Mouse (Mus musculus) heart, postnatal 0 days (tissue): ENCODE results near the gene Ier5l. TPM values are rescaled to one million over a fixed set of nuclear protein-coding genes. Genes with fewer than 3 reads are reported as not detected.

Experiments
- ATAC-seq: fragments of 200-750 bp; cut with Nextera tagmentation; 2 replicates; pipeline ENCODE4 v1.8.0; 2017; ENCODE audit warnings: low read depth, moderate number of reproducible peaks, moderate library complexity; ENCODE audit not compliant: insufficient read depth
- DNase-seq: peaks from one replicate; pipeline ENCODE4 v3.0.0-alpha.2; 2016; ENCODE audit warnings: low spot score
- H3K27ac ChIP-seq: fragments of 300-500 bp; sonication (generic); 2 replicates; pipeline ENCODE4 v1.5.1; 2014; ENCODE audit warnings: low read depth, mild to moderate bottlenecking
- H3K27me3 ChIP-seq: fragments of 300-500 bp; sonication (generic); 2 replicates; pipeline ENCODE4 v1.6.1; 2014; ENCODE audit warnings: low read length, mixed read lengths; ENCODE audit not compliant: control insufficient read depth, insufficient read depth
- H3K36me3 ChIP-seq: fragments of 300-500 bp; sonication (generic); replicated peaks from 2 replicates; pipeline ENCODE4 v1.6.1; 2014; ENCODE audit warnings: low read length, mixed read lengths; ENCODE audit not compliant: control insufficient read depth, insufficient read depth
- H3K4me1 ChIP-seq: fragments of 300-500 bp; sonication (generic); 2 replicates; pipeline ENCODE4 v1.6.1; 2014; ENCODE audit warnings: antibody characterized with exemption; ENCODE audit not compliant: control insufficient read depth, insufficient read depth
- H3K4me2 ChIP-seq: fragments of 300-500 bp; sonication (generic); 2 replicates; pipeline ENCODE4 v1.6.1; 2014; ENCODE audit warnings: low read depth, mild to moderate bottlenecking, low read length, moderate library complexity
- H3K4me3 ChIP-seq: fragments of 300-500 bp; sonication (generic); 2 replicates; pipeline ENCODE4 v1.5.1; 2014; ENCODE audit warnings: low read depth, low read length
- H3K9ac ChIP-seq: fragments of 300-500 bp; sonication (generic); replicated peaks from 2 replicates; pipeline ENCODE4 v1.6.1; 2014; ENCODE audit warnings: low read depth, low read length, mixed read lengths
- H3K9me3 ChIP-seq: fragments of 300-500 bp; sonication (generic); replicated peaks from 2 replicates; pipeline ENCODE4 v1.6.1; 2016; ENCODE audit warnings: low read length; ENCODE audit not compliant: control insufficient read depth
- CTCF ChIP-seq: IDR thresholded peaks from 2 replicates; pipeline ENCODE4 v1.5.1; 2016; ENCODE audit warnings: antibody characterized with exemption, control low read depth, low read depth
- EP300 ChIP-seq: IDR thresholded peaks from 2 replicates; pipeline ENCODE4 v1.6.1; 2016; ENCODE audit warnings: antibody characterized with exemption, low read depth
- WGBS: fragments of 180-500 bp; shearing (Covaris S2); extraction: QIAGEN DNeasy Blood & Tissue Kit; methylation state at CpG from one replicate; pipeline ENCODE4 v1.1.7; 2014; 5-methylcytosine and 5-hydroxymethylcytosine counted together
- polyA plus RNA-seq: library from polyadenylated mRNA; unstranded; fragments of >200 nt; fragmentation: Nextera tagmentation; extraction: Ambion mirVana; gene quantifications from 2 replicates; pipeline ENCODE4 v1.2.1, GENCODE M21; 2015
- total RNA-seq: library from RNA; depleted of rRNA; stranded (reverse); fragments of >200 nt; gene quantifications from 2 replicates; pipeline ENCODE4 v1.2.3, GENCODE M21; 2014; ENCODE audit warnings: low replicate concordance

Ier5l gene
- total and polyA plus RNA-seq, 2 experiments from 2014 or later = 0.94 to 12.5 TPM

- no peak for ATAC-seq
- Histone ChIP-seq H3K4me2 (no peak overlapping the region), H3K9me3 (no peaks in the 10 kb centered on the region), H3K36me3 (no peaks in the 10 kb centered on the region), H3K27ac (no peak overlapping the region), H3K9ac (no peak overlapping the region), H3K27me3 (no peaks in the 10 kb centered on the region), H3K4me3 (no peak overlapping the region), H3K4me1 (peaks cover 4% of the 10 kb centered on the region; the same call in 1 of the 2 replicates)
- WGBS = 69% methylated on average over 7 of the region's 7 CpGs
- no peak for TF ChIP-seq EP300
- TF ChIP-seq CTCF = no peak
- DNase-seq = no peak
Observed at GRCm38 (mm10) chr2:30501701-30502100, 27.7 kb upstream of the Ier5l start.

GRCm38 (mm10) chr2:30495909-30496861 lies 22.2 kb upstream of the Ier5l start:
- ATAC-seq (peak; percentile 94), DNase-seq (peak; percentile 79)
- no peaks in the 10 kb centered on the region for H3K27me3 ChIP-seq
- no peak overlapping the region for H3K27ac ChIP-seq
- no peaks in the 10 kb centered on the region for H3K36me3 ChIP-seq
- H3K4me1 ChIP-seq = 0 out of 2 replicates have a peak, but pooled peaks cover 5% of the 10 kb centered on the region
- no peak for TF ChIP-seq CTCF
- no peak for TF ChIP-seq EP300
- H3K4me3 ChIP-seq = peak overlapping the region; percentile 36
- no peak overlapping the region for H3K9ac ChIP-seq
- H3K9me3 ChIP-seq = no peaks in the 10 kb centered on the region
- peak overlapping the region; percentile 59 for H3K4me2 ChIP-seq
- WGBS = 22% methylated on average over 22 of the region's 22 CpGs

DNA sequence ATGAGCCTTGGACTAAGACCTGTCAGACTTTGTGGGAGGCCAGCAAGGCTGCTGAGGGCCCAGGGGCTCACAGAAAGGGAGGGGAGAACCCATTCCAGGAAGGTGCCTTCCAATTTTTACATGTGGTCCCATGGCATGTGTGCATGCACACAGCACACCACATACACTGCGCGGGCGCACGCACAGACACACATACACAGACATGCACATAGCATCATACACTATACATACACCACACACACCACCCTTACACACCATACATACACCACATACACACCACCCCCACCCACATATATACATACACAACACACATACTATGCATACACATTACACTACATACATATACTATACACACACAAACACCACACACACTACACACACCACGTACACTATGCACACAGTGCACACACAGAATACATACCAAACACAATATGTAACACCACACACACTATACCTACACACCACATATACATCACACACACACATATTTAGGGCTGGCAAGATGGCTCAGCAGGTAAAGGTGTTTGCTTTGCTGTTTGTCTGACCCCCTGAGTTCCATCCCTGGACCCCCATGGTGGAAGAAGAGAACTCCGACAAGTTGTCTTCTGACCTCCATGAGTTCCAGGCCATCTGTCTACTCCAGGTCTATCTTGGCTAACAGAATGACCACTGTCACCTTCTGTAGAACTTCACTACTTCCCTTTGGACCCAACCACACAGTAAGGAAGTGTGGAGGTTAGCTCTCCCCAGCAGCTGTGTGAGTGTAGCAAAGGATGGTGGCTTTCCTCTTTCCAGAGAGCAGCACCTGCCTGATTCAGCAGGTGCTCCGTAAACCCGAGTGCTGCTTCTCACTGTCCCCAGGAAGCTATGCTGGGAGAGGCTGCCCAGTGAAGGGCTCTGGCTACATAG lies 21.2 kb upstream of the Ier5l start:
- Histone ChIP-seq H3K9ac (no peak overlapping the region), H3K4me2 (peak overlapping the region; percentile 59; the same call in 1 of the 2 replicates), H3K27ac (no peak overlapping the region), H3K9me3 (no peaks in the 10 kb centered on the region), H3K4me1 (0 out of 2 replicates have a peak, but pooled peaks cover 5% of the 10 kb centered on the region), H3K36me3 (no peaks in the 10 kb centered on the region), H3K27me3 (no peaks in the 10 kb centered on the region), H3K4me3 (no peak overlapping the region)
- ATAC-seq = no peak
- DNase-seq = no peak
- 78% methylated on average over 8 of the region's 8 CpGs for WGBS
- TF ChIP-seq EP300 (no peak), CTCF (no peak)

DNA sequence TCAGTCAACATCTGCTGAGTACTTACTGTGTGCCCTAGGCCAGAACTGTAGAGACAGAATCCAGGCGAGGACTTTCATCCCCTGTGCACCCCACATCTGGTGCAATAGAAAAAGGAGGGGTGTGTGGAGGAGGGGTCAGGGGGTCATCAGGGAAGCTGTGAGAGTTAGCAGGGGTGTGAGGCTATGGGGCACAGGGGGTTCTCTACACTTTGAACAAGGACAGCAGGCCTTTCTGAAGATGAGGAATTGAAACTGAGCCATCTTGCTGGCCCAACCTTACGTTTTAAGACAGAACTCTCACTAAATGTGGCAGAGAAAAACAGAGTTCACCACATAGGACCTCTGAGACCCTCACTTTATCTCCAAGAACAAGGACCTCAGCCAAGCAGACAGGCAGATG lies 16.4 kb upstream of the Ier5l start:
- no peak for TF ChIP-seq CTCF
- no peak for TF ChIP-seq EP300
- DNase-seq (no peak), ATAC-seq (no peak)
- no peak overlapping the region for H3K4me3 ChIP-seq
- WGBS = 76% methylated on average over 2 of the region's 2 CpGs
- H3K9me3 ChIP-seq = no peaks in the 10 kb centered on the region
- H3K27me3 ChIP-seq = no peaks in the 10 kb centered on the region
- H3K27ac ChIP-seq = no peak overlapping the region
- no peak overlapping the region for H3K9ac ChIP-seq
- H3K4me1 ChIP-seq = no peaks in the 10 kb centered on the region
- no peak overlapping the region for H3K4me2 ChIP-seq
- H3K36me3 ChIP-seq = no peaks in the 10 kb centered on the region

DNA sequence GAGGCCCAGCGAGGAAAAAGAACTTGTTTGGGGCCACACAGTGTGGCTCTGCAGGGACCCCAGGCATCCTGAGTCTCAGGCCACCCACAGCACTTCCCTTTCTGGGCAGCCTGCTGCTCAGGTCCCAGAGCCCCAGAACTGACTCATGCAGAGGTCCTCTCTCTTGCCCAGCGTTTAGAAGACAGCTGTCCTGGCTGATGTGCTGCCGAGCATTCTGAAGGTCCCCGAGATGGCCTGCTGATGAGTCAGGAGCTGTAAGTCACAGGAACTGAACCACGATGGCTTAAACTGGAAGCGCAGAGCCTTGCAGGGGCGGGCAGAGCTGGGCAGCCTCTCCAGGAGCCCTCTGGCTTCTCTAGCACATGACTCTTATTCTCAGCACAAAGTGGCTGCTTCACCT lies 13.6 kb upstream of the Ier5l start:
- Histone ChIP-seq H3K36me3 (no peaks in the 10 kb centered on the region), H3K9me3 (no peaks in the 10 kb centered on the region), H3K4me2 (no peak overlapping the region), H3K4me1 (no peaks in the 10 kb centered on the region), H3K4me3 (no peak overlapping the region), H3K9ac (no peak overlapping the region), H3K27ac (0 out of 2 replicates have a peak overlapping the region, but pooled peaks have one; percentile 15), H3K27me3 (no peaks in the 10 kb centered on the region)
- TF ChIP-seq EP300 = no peak
- no peak for TF ChIP-seq CTCF
- DNase-seq (peak; percentile 13), ATAC-seq (0 out of 2 replicates have a peak, but pooled peaks have one; percentile 30)
- WGBS = 20% methylated on average over 7 of the region's 7 CpGs
